Mouse (Mus musculus): ENCODE results near the gene Stk38. TPM values are rescaled to one million over a fixed set of nuclear protein-coding genes. Genes with fewer than 3 reads are reported as not detected.

The Stk38 gene
- polyA plus RNA-seq, 1 experiment from 2014 or later: 130 TPM

GRCm38 (mm10) chr17:28943740-28944139 is 64.1 kb downstream of the Stk38 start, which contains the start of gene Pxt1:
TSS of gene Pxt1 (minus strand) at chr17:28943840.
- Histone ChIP-seq H3K36me3 (ENCODE audit: control insufficient read depth, insufficient read depth, low read length) (no peaks in the 10 kb centered on the region), H3K4me3 (ENCODE audit: low read depth, low read length) (no peak within 1 kb of the TSS), H3K4me2 (no peak within 1 kb of the TSS), H3K9ac (ENCODE audit: low read length) (no peak within 1 kb of the TSS), H3K9me3 (ENCODE audit: control insufficient read depth, low read length) (no peaks in the 10 kb centered on the region), H3K27ac (ENCODE audit: low read depth, low read length) (no peak within 1 kb of the TSS), H3K27me3 (ENCODE audit: control insufficient read depth, insufficient read depth, low read length) (no peaks in the 10 kb centered on the region), H3K4me1 (ENCODE audit: control insufficient read depth, insufficient read depth, low read length) (no peaks in the 10 kb centered on the region)
- ATAC-seq (ENCODE audit: low FRiP score): no peak
- 91% methylated on average over 7 of the region's 7 CpGs for WGBS
- DNase-seq (ENCODE audit: low spot score, missing footprints): peak; percentile 69

- H3K27me3 ChIP-seq (ENCODE audit: control insufficient read depth, insufficient read depth, low read length): no peaks in the 10 kb centered on the region
- H3K4me1 ChIP-seq (ENCODE audit: control insufficient read depth, insufficient read depth, low read length): no peaks in the 10 kb centered on the region
- ATAC-seq (ENCODE audit: low FRiP score) (no peak), DNase-seq (ENCODE audit: low spot score, missing footprints) (peak; percentile 77)
- H3K9ac ChIP-seq (ENCODE audit: low read length): no peak overlapping the region
- H3K36me3 ChIP-seq (ENCODE audit: control insufficient read depth, insufficient read depth, low read length): no peaks in the 10 kb centered on the region
- no peaks in the 10 kb centered on the region for H3K9me3 ChIP-seq (ENCODE audit: control insufficient read depth, low read length)
- 73% methylated on average over 10 of the region's 11 CpGs for WGBS
- H3K4me3 ChIP-seq (ENCODE audit: low read depth, low read length): no peak overlapping the region
- H3K27ac ChIP-seq (ENCODE audit: low read depth, low read length): no peak overlapping the region
- H3K4me2 ChIP-seq: no peak overlapping the region
These were observed 65.7 kb downstream of the Stk38 start for GRCm38 (mm10) chr17:28942101-28942500.

- H3K4me3 ChIP-seq (ENCODE audit: low read depth, low read length): no peak overlapping the region
- WGBS: 92% methylated on average over 25 of the region's 25 CpGs
- H3K4me1 ChIP-seq (ENCODE audit: control insufficient read depth, insufficient read depth, low read length): no peaks in the 10 kb centered on the region
- H3K27me3 ChIP-seq (ENCODE audit: control insufficient read depth, insufficient read depth, low read length): no peaks in the 10 kb centered on the region
- H3K27ac ChIP-seq (ENCODE audit: low read depth, low read length): no peak overlapping the region
- DNase-seq (ENCODE audit: low spot score, missing footprints) (peak; percentile 53), ATAC-seq (ENCODE audit: low FRiP score) (no peak)
- H3K9ac ChIP-seq (ENCODE audit: low read length): no peak overlapping the region
- H3K36me3 ChIP-seq (ENCODE audit: control insufficient read depth, insufficient read depth, low read length): no peaks in the 10 kb centered on the region
- H3K4me2 ChIP-seq: no peak overlapping the region
- H3K9me3 ChIP-seq (ENCODE audit: control insufficient read depth, low read length): no peaks in the 10 kb centered on the region
These were observed 66.8 kb downstream of the Stk38 start for GRCm38 (mm10) chr17:28940776-28941555.

GRCm38 (mm10) chr17:28936622-28937345 is 71.0 kb downstream of the Stk38 start:
- Histone ChIP-seq H3K4me1 (ENCODE audit: control insufficient read depth, insufficient read depth, low read length) (no peaks in the 10 kb centered on the region), H3K27ac (ENCODE audit: low read depth, low read length) (no peak overlapping the region), H3K9me3 (ENCODE audit: control insufficient read depth, low read length) (no peaks in the 10 kb centered on the region), H3K9ac (ENCODE audit: low read length) (no peak overlapping the region), H3K4me3 (ENCODE audit: low read depth, low read length) (no peak overlapping the region), H3K27me3 (ENCODE audit: control insufficient read depth, insufficient read depth, low read length) (no peaks in the 10 kb centered on the region), H3K4me2 (no peak overlapping the region), H3K36me3 (ENCODE audit: control insufficient read depth, insufficient read depth, low read length) (no peaks in the 10 kb centered on the region)
- 87% methylated on average over 10 of the region's 10 CpGs for WGBS
- ATAC-seq (ENCODE audit: low FRiP score): no peak
- DNase-seq (ENCODE audit: low spot score, missing footprints): peak; percentile 83

DNA sequence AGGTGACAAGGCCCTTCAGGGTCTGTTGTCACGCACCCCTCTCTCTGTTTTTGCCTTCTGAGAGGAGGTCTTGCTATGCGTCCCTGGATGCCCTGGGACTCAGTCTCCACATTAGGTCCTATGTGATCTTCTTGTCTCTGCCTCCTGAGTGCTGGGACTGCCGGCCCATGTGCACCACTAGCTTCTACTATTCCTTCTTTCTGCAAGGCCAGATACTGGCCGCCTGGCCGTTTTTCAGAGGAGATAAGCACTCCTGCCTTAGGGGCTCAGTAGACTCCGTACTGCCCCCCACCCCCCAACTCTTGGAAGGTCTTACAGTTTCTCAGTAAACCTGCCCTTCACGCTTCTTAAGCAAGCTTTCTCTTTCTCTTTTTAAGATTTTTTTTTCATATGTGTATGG is 71.7 kb downstream of the Stk38 start:
- ATAC-seq (ENCODE audit: low FRiP score): no peak
- Histone ChIP-seq H3K4me3 (ENCODE audit: low read depth, low read length) (no peak overlapping the region), H3K9ac (ENCODE audit: low read length) (no peak overlapping the region), H3K9me3 (ENCODE audit: control insufficient read depth, low read length) (no peaks in the 10 kb centered on the region), H3K27me3 (ENCODE audit: control insufficient read depth, insufficient read depth, low read length) (no peaks in the 10 kb centered on the region), H3K27ac (ENCODE audit: low read depth, low read length) (no peak overlapping the region), H3K4me2 (no peak overlapping the region), H3K36me3 (ENCODE audit: control insufficient read depth, insufficient read depth, low read length) (no peaks in the 10 kb centered on the region), H3K4me1 (ENCODE audit: control insufficient read depth, insufficient read depth, low read length) (no peaks in the 10 kb centered on the region)
- peak; percentile 69 for DNase-seq (ENCODE audit: low spot score, missing footprints)
- 94% methylated on average over 7 of the region's 7 CpGs for WGBS

DNA sequence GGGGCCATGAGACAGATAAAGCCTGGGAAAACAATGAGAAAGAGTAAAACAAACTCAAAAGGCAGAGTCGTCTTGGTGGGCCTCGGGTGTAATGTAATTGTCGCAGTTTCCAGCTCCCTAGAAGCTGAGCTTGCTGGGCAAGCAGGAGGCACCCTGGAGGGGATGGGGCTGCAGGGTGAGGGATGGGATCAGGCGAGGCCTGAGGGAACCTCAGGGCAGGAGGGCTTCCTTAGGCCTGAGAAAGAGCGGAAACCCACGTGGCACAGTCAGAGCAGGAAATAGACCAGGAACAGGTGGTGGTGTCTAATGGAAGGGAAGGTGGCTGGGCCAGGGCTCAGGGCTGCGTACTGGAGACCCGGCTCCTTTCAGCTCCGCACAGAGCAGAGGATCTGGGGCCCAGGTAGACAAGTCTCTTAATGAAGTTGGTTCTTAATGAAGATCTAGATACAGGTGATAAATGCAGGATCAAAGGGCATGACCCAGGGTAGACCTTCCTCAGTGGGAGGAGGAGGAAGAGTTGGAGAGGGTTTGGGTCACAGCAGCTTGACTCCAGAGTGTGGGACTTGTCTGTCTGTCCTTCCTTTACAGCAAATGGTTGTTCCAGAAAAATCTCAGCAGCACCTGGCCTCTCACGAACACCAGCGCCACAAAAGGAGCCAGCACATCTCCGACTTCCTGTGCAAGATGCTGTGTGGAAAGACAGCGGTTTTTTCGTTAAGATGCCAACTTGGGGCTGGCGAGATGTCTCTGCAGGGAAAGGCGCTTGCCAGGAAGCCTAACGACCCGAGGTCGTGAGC is 73.5 kb downstream of the Stk38 start:
- Histone ChIP-seq H3K4me3 (ENCODE audit: low read depth, low read length) (no peak overlapping the region), H3K9me3 (ENCODE audit: control insufficient read depth, low read length) (no peaks in the 10 kb centered on the region), H3K4me2 (no peak overlapping the region), H3K36me3 (ENCODE audit: control insufficient read depth, insufficient read depth, low read length) (no peaks in the 10 kb centered on the region), H3K4me1 (ENCODE audit: control insufficient read depth, insufficient read depth, low read length) (0 out of 2 replicates have a peak, but pooled peaks cover 3% of the 10 kb centered on the region), H3K9ac (ENCODE audit: low read length) (no peak overlapping the region), H3K27ac (ENCODE audit: low read depth, low read length) (no peak overlapping the region), H3K27me3 (ENCODE audit: control insufficient read depth, insufficient read depth, low read length) (no peaks in the 10 kb centered on the region)
- WGBS: 79% methylated on average over 19 of the region's 19 CpGs
- ATAC-seq (ENCODE audit: low FRiP score) (no peak), DNase-seq (ENCODE audit: low spot score, missing footprints) (peak; percentile 59)

DNA sequence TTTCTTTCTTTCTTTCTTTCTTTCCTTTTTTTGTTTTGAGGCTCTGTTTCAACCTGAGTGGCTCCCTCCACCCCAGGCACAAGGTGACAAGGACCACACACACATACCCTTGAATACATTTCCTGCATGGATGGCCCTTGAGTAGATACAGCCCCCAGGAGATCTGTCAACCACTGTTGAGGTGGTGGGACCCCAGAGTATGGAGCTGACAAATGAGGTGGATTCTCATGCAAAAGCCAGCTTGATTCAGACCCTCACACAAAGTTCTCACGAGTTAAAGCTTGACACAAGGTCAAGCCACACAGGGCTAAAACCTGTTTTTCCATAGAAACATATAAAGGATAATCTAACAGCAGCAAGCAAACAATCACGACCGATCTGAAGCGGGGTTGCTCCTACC is 75.5 kb downstream of the Stk38 start:
- Histone ChIP-seq H3K27ac (ENCODE audit: low read depth, low read length) (no peak overlapping the region), H3K4me2 (no peak overlapping the region), H3K4me3 (ENCODE audit: low read depth, low read length) (no peak overlapping the region), H3K9me3 (ENCODE audit: control insufficient read depth, low read length) (no peaks in the 10 kb centered on the region), H3K27me3 (ENCODE audit: control insufficient read depth, insufficient read depth, low read length) (no peaks in the 10 kb centered on the region), H3K9ac (ENCODE audit: low read length) (no peak overlapping the region), H3K4me1 (ENCODE audit: control insufficient read depth, insufficient read depth, low read length) (0 out of 2 replicates have a peak, but pooled peaks cover 3% of the 10 kb centered on the region), H3K36me3 (ENCODE audit: control insufficient read depth, insufficient read depth, low read length) (no peaks in the 10 kb centered on the region)
- ATAC-seq (ENCODE audit: low FRiP score): no peak
- DNase-seq (ENCODE audit: low spot score, missing footprints): no peak
- WGBS: 88% methylated on average over 4 of the region's 4 CpGs

GRCm38 (mm10) chr17:28931436-28932211 is 76.2 kb downstream of the Stk38 start:
- no peak overlapping the region for H3K27ac ChIP-seq (ENCODE audit: low read depth, low read length)
- no peak overlapping the region for H3K4me2 ChIP-seq
- H3K9ac ChIP-seq (ENCODE audit: low read length): no peak overlapping the region
- ATAC-seq (ENCODE audit: low FRiP score) (no peak), DNase-seq (ENCODE audit: low spot score, missing footprints) (peak; percentile 78)
- H3K4me3 ChIP-seq (ENCODE audit: low read depth, low read length): no peak overlapping the region
- no peaks in the 10 kb centered on the region for H3K36me3 ChIP-seq (ENCODE audit: control insufficient read depth, insufficient read depth, low read length)
- 90% methylated on average over 18 of the region's 18 CpGs for WGBS
- H3K9me3 ChIP-seq (ENCODE audit: control insufficient read depth, low read length): no peaks in the 10 kb centered on the region
- 0 out of 2 replicates have a peak, but pooled peaks cover 3% of the 10 kb centered on the region for H3K4me1 ChIP-seq (ENCODE audit: control insufficient read depth, insufficient read depth, low read length)
- no peaks in the 10 kb centered on the region for H3K27me3 ChIP-seq (ENCODE audit: control insufficient read depth, insufficient read depth, low read length)
